Mouse (Mus musculus) thymus, postnatal 14 days (tissue): ENCODE results near the gene Klhdc8a.
A peak's percentile ranks its signal among the peaks of the same experiment; 100 is the strongest.

Source experiments
- DNase-seq: peaks from one replicate; pipeline ENCODE4 v3.0.0; 2021

Gene Klhdc8a

DNA sequence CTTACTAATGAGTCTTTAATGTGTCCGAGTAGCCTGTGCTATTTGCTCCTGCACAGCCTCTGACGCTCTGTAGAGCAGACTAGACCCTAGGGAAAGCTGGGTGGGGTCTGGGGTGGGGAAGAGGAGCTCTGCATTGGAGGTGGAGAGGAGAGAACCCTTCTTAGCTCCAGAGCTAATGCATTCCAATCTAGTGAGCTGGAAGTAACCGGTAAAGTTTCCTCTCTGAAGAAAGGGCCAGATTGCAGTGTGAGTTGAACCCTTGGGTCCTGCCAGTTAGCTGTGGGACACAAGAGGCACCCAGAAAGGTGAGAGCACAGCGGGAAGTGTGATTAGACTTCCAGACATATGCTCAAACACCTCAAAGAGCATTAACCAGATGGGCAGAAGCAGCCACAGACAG, 6.7 kb upstream of the Klhdc8a start:
- no peak for DNase-seq

DNA sequence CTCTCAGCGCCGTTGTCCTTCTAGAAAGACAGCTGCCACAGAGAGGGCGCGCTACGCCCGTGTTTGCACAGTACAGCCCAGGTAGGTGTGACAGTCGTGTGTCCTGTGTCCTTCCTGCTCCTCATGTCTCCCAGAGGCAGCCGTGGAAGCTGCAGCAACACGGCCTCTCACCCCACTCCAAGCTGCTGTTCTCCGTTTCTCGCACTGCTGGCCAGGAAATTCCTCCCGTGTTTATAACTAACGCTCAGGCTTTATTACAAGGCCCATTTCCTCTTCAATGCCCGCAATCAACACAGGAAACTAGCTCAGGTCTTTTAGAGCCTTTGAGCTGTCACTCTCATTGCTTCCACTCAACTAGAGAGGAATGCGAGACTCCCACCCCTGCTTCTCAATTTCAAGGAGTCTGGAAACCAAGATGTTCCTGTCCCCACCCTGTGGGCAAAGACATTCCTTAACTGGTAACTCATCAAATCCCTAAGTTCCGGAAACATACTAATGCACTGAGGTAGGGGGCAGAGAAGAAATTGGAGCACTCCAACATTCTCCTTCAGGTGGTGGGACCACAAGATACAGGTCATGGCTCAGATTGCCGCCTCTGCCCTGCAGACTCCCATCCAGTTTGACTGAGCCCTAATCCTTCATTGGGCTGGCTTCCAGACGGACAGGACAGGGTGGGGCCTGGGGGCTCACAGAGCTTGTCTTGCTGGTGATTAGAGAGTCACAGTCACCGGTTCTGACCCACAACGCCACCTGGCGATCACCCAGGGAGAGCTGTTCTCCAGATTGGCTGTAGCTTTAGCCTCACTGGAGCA, 5.9 kb upstream of the Klhdc8a start:
- DNase-seq = no peak

DNA sequence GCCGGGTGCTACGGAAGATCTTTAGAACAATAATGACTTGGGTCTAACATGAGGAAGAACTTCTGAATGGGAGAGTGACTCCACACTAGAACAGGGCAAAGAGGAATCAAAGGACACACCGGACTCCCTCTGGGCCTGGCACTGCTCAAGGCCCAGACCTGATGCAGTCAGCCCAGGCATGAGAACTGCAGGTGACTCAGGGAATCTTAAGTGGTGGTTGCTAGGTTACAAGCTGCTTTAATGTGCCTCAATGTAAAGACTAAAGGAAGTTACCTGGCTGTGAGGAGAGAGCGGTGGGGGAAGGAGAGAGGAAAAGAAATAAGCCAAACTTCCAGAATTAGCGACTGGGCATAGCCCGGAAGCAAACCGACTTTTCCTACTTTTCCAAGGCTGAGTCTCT, 2.9 kb upstream of the Klhdc8a start:
- no peak for DNase-seq

DNA sequence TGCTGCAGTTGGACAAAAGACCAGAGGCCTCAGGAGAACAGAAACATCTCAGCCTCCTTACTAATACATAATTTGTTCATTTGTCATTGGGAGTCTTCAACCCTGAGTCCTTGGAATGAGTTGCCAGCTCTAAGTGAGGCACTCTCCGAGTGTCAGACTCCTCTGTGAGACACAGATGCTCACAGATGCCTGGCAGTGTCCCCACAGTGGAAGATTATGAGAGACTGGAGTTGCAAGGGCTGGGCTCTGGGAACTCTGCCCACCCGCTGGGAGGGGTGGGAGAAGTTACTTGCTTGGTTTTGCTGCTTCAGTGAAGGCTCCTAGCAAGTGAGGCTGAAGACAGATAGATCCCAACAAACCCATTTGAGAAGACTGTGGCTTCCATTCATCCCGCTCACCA, 2.4 kb upstream of the Klhdc8a start:
- no peak for DNase-seq

DNA sequence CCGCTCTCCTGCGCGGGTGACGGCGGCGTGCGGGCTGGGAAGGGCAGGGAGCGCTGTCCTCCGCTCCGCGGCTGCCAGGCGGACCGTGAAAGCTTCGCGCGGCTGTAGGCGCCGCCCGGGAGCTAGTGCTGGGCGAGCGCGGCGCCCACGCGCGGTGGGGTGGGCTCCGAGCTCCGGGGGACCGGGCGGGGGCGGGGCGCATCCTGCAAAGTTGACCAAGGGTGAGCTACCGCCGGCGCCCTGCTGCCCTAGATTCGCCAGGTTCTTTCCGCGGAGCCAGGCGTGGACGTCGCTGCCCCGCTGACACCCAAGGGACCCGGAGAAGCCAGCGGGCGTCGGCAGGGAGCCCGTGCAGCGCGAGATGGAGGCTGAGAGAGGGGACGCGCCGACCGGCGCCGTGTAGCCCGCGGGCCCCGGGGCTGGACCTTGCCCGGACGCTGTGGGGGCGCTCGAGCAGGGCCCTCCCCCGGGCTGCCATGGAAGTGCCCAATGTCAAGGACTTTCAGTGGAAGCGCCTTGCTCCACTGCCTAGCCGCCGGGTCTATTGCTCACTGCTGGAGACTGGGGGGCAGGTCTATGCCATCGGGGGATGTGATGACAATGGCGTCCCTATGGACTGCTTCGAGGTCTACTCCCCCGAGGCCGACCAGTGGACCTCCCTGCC, 507 bp downstream of the Klhdc8a start:
- DNase-seq = peak; percentile 14

DNA sequence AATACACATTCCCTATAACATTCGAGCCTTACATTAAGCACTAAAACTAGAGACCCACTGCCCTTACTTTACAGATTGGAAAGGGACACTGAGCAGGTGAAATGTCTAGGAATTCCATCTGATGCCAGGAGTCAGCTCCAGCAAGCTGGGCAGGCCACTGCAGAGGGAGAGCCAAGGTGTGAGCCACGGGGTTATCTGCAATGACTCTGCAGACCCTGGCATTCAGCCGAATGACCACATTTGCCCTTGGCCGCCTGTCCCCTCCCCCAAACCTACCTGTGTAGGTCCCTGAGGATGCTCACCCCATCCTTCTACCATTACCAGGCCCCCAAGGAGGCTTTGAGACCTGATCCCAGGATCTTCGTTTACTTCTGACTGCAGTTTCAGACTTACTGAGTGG, 1.3 kb downstream of the Klhdc8a start:
- DNase-seq = no peak

DNA sequence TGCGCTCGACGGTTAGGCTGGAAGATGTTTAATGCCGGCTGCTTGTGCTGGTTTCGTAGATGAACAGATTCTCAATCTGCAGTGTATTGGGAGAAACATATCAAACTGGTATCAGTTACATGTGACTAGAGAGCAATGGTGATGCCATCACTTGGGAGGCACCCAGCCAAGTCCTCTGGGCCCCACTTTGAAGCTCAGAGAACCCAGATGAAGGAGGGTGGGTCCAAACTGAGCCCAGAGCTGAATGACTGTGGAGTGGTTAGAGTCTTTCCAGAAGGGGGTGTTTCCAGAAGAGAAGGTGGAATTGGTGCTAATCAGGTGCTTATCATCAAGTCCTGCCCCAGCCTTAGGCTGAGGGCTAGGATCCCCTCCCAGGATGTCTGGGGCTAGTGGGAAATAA, 2.8 kb downstream of the Klhdc8a start:
- DNase-seq = no peak

DNA sequence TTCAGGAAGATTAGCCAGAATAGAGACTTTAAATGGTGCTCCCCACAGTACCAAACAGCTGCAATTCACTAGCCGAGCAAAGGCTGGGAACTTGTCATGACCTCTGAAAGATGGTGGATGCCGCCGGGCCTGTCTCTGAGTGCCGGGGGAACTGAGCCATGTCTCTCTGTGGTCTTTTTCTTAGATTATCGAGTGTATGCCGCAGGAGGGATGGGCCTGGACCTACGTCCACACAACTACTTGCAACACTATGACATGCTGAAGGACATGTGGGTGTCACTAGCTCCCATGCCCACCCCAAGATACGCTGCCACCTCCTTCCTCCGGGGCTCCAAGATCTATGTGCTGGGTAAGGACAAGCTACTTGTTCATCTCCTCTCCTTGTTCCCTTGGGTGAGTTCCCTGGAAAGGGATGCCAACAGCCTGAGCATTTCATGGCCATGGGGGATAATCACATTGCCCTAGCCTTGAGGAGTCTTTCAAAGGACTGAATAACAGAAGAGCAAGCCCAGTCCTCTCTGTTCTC, 4.0 kb downstream of the Klhdc8a start:
- no peak for DNase-seq

DNA sequence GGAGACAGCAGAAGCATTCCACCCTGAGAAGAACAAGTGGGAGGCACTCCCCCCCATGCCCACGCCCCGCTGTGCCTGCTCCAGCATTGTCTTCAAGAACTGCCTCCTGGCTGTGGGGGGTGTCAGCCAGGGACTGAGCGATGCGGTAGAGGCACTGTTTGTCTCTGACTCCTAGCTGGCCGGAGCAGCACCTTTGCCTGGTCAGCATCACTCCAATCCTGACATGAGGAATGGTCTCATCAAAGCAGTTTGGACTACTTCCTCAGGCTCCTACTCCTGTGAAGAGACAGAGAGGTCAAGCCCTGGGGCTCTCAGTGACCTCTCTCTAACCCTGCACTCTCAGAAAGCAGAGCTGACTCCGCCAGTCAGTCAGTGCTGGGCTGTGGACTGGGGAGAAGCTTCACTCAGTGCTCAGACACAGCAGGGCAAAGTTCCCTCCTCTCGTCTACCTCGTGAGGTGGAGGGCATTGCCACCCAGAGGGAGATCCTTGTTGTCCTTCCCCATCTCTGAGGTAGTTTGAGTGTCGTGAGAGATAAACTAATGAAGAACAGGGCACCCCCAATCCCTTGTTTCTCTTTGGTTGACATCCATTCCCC, 6.3 kb downstream of the Klhdc8a start:
- no peak for DNase-seq

DNA sequence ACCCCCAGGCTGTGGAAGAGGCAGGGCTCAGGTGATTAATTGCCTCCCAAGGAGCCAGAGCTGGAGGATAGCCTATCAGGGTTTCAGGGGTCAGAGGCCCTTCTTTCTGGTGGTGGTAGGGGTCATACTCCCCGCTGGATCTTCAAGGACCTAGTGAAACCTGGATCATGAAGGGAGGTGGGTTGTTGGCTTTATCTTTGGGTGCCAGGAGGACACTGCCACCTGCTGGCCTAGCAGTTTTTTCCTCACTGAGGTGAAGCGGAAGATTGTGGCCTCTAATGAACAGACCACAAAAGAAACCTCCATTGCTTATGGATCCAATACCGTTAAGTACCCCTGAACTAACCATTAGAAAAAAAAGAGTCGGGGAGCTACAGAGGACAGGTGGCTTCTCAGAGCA, 7.7 kb downstream of the Klhdc8a start:
- peak; percentile 44 for DNase-seq

DNA sequence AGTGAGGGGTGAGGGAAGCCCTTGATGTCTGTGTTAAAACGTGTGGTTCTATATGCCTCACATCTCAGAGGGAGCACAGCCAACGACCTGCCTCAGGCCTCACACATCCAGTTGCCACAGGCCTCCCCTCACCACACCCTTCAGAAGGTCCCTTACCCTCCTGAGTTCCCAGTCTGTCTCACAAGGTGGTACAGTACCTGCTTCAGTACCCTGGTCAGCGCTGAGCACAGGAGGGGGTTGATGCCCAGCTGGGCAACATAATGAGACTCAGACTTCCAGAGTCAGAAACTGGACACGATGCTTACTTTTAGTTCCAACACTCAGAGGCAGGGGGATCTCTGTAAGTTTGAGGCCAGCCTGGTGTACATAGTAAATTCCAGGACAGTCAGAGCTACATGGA, 8.4 kb downstream of the Klhdc8a start:
- no peak for DNase-seq

DNA sequence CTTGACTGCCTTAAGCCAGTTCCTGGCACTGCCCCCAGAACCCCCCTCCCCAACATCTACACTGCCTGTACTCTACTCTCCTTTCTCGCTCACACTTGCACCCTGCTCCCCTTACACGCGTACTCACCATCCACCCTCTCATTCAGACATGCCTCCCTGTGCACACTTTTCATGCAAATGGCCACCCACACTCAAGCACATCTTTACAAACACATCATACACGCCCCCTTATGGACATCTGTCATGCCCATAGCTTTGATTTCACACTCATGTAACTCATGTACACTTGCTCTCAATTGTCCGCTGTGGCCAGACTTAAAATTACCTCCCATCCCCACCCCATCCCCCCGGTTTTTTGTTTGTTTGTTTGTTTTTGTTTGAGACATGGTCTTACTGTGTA, 9.5 kb downstream of the Klhdc8a start:
- DNase-seq = no peak

DNA sequence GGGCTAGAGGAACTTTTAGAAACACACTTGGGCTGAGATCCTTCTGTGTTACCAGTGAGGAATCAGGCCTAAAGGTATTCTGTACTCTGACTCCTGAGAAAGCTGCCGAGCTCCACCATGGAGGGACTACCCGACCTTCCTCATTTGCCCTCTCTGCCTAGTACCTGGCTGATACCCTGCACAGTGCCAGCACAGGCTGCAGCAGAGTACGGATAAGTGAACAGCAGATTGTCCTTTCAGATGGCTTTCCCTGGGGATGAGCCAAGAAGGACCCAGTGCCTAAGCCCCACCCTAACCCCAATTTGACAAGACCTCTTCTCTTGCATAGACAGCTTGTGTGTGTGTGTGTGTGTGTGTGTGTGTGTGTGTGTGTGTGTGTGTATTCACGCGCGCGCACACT, 10.2 kb downstream of the Klhdc8a start:
- no peak for DNase-seq

DNA sequence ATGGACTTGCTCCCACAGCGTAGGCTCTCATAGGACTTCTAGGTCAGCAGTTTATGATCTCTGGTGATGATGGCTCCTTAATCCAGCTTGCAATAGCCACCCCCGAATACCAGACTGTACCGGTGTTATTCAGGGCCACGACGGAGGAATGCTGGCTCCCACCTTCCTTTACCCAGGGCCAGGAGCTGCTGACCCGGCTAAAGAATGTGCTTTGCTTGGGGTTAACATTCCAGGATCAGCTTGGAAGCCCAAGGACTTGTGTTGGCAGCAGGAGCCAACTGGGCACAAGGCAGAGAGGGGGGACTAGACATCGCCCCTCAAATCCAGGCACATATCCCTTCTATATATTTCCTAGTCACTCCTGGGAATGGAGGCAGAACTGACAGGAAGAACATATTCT, 12.3 kb downstream of the Klhdc8a start:
- DNase-seq = no peak

DNA sequence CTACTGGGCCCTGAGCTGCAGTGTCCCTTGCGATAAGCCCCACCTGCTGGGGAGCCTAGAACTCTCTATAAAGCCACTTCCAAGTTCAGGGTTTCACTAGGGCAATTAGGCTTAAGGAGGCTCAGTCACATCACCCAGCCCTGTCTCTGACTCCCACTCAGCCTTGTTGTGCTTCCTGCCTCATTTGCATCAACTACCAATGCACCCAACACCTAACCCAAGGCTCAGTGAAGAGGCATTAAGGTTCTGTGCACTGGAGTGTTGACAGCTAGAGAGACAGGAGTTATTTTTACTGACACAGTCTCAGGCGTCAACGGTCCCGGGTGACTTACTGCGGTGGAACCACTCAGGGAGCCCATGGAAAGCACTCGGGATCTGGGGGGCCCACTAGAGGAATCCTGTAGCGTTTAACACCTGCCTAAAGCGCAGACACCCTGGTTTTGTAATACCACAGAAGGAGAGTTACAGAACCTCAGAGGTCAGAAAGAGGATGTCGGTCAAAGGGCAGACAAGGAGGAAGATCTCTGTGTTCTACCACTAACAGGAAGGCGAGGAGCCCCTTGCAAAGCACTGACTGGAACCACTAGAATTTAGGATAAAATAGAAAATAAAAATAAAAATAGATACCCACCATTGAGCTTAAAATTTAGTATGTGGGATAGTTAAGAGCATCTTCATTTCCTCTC, 12.9 kb downstream of the Klhdc8a start:
- DNase-seq = peak; percentile 18

DNA sequence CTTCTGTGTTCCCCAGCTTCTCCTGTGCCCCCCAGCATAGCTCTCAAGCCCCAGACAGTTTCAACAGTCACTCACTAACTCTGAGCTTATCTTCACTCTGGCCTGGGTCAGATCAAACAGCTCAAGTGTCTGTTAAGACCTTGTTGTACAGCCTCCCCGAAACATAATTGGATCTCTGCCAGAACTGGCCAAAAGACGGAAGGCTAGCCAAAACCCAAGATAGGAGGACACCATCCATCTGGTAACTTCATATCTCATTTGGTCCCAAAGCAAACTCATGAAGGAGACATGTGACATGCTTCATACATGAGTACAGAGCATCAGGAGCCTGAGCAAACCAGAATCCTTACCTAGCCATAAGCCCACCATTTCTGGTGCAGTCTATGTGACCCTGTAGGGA, 13.6 kb downstream of the Klhdc8a start:
- no peak for DNase-seq

DNA sequence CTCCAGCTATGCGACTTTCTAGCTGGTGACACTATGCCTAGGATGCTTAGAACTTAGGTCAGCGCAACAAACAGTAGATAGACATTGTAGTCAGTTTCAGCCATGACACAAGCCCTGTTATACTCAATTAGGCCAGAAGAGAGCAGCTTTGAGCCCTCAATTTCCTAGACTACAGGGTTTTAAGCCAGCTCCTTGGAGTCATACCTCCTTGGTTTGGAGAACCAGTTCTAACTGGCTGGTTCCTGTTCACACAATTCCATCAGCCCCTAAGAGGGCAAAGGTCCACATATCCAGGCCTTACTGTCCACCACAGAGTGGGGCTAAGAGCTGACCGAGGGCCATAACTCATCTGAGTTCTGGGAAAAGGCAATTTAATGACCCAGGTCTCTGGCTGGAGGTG, 14.3 kb downstream of the Klhdc8a start:
- DNase-seq = peak; percentile 40

DNA sequence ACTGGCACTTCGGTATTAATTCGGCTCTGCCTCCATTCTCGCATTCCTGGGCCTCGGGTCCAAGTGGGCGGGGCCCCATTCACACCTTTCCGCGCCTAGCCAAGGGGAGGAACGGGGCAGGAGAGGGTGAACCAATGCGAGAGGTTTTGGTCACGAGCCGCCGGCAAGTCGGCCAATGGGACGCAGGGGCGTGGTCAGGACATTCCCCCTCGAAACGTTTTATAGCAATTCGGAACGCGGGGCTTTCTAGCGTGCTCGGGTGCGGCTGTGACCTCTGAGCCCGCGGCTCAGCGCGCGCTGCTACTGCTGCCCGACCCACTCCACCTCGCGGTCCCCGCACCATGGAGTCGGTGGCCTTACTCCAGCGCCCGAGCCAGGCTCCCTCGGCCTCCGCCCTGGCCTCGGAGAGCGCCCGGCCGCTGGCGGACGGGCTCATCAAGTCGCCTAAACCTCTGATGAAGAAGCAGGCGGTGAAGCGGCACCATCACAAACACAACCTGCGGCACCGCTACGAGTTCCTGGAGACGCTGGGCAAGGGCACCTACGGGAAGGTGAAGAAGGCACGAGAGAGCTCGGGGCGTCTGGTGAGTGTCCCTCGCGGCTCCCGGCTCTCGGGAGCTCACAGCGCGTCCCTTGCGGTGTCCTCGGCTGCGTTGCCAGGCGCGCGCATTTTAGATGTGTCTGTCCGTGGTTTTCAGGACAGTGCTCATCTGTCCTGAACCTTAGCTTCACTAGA, 17.6 kb downstream of the Klhdc8a start, which contains the start of gene Nuak2:
Gene Nuak2, plus strand, starts transcription at position 238 of the 736 bp plus-strand sequence.
- DNase-seq = peak; percentile 86

DNA sequence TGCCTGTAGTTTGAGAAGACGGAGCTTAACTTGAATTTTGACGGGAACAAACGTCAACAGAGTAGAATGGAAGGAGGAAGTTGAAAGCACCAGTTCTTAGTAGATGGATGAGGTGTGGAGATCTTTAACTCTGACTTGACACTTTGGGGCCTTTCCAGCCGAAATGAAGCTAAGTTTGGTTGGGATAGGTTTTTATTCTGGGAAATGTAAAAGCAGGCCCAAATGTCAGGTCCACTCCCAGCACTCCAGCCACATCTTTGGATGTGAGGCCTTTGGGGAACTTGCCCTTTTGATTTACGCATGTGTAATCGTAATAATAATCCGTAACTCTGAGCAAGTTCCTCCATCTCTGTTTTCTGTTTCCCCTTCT, 18.2 kb downstream of the Klhdc8a start:
- DNase-seq = no peak

DNA sequence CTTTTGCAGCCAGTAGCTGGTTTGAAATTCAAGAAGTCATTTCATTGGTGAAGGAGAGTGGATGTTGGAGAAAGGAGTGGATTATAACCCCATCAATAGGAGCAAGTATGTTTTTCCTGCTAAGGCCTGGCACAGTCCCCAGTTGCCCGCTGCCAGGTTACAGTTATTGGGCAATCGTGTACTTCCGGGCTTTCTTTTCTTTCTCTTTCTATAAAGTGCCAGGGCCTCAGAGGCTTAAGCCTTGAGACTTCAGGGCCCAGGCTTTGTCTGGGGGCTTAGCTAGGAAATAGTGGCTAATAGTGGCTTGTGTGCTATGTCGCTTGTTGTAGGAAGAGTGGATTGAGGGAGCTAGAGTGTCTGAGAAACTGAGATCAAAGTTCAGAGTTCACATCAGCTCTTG, 19.0 kb downstream of the Klhdc8a start:
- DNase-seq = no peak

DNA sequence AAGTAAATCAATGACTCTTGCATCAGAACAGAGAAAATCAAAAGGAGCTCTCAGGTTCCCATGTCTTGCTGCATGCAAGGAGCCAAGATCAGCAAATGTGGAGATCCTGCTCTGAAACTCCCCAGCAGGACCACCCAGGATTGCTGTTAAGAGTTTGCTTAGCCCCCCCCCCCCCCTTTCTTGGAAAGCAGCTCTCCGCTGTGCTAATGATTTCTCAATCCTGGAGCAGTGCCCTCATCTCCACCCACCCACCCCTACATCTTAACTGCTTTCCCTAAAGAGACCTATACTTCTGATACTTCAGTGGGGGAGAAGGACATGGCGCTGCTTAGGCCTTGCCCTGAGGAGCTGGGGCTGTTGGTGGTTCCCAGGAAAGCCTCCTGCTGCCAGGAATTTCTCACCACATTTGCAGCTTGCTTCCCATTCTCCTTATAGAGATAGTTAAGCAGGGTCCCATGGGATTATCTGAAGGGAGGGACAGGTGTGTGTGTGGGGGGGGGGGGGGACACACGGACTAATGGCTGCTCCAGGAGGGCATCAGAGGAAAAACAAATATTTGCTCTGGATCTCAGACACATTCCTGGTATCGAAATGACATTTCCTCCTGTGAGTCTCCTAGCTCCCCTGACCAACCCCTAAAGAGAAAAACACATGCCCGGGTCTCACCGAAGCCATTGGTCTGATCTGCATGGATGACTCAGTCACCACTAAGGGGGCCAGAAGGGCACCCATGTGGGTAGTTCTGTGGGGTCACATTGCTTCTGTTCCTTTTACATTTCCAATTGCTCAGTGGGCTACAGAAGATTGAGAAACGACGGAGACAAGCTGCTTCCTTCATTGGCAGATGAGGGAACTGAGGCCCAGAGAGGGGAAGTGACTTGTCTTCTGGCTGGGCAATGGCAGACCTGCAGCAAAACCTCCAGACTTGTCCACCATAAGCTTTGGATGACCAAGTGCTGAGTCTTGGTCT, 19.8 kb downstream of the Klhdc8a start:
- DNase-seq = no peak
